13 mouse cellular contexts compared by ENCODE assay signal in genomic region chr7:123424281-123424680, GRCm38 (mm10).
DNase-seq lines count a peak whose midpoint lies in the region; ATAC-seq lines count a peak whose summit lies in the region.
"Had no signal": no experiment of that assay in that cellular context is flagged by ENCODE, and none has a peak within 500 bp of the region (broad histone marks: within the 10 kb centered on the region; RNA-seq: fewer than 3 reads in every experiment).

No protein-coding gene starts in this region.

- DNase-seq in cerebellum, postnatal 10 days, result peak; percentile 40 to 61
- peak; percentile 30 to 41 for DNase-seq in cerebellum, postnatal 36 days
- no peak for DNase-seq in cerebellum, adult 8-10 months
- peak; percentile 44 for DNase-seq in brain, adult 2 months (ENCODE audit: low read depth, low spot score)
- DNase-seq in embryo, embryonic 9.5 days (ENCODE audit: extremely low spot score), result no peak
- DNase-seq: adrenal gland, adult 2 months; adrenal gland, postnatal 10 days; adrenal gland, postnatal 25 days; cerebellum, adult 11-12 months; cerebellum, adult 9-10 months had no signal

- no peak for ATAC-seq in cerebellum, adult (ENCODE audit: insufficient number of reproducible peaks, low FRiP score, low TSS enrichment)
- ATAC-seq: forebrain, embryonic 14.5 days; forebrain, embryonic 16.5 days had no signal

Comparison
In these comparisons a context has a peak if more than half of its experiments do, and no peak if none do; other contexts are left out.
1. DNase-seq: peak in cerebellum, postnatal 10 days (2 of 2), cerebellum, postnatal 36 days (2 of 2) and brain, adult 2 months (single experiment); none in cerebellum, adult 8-10 months (single experiment) and embryo, embryonic 9.5 days (single experiment).